Mouse (Mus musculus) lung, adult 2 months (tissue): ENCODE measurements around the gene Hpn.

Experiments used
- CTCF ChIP-seq: fragments of 200-500 bp; IDR thresholded peaks from 2 replicates; pipeline ENCODE4 v1.5.1; 2011; ENCODE audit warnings: mild to moderate bottlenecking, low read length, control low read depth; ENCODE audit not compliant: insufficient read depth
- POLR2A ChIP-seq: fragments of 200-500 bp; IDR thresholded peaks from 2 replicates; pipeline ENCODE4 v1.6.1; 2011; ENCODE audit warnings: low read depth, mild to moderate bottlenecking, control low read depth, low read length, borderline replicate concordance; ENCODE audit errors: extremely low read depth

- TF ChIP-seq CTCF (no peak), POLR2A (no peak)
These were observed 12.0 kb upstream of the Hpn start, which contains the start of gene Scn1b for GRCm38 (mm10) chr7:31126851-31127724.
